Comparison of ENCODE assay signal across 9 mouse cellular contexts in genomic region chr9:50443708-50444463, GRCm38 (mm10). TPM values are rescaled to one million over a fixed set of nuclear protein-coding genes. Genes with fewer than 3 reads are reported as not detected.
A peak's percentile ranks its signal among the peaks of the same experiment; 100 is the strongest.
DNase-seq lines count a peak whose midpoint lies in the region; ATAC-seq and TF ChIP-seq lines count a peak whose summit lies in the region.
"Had no signal": no experiment of that assay in that cellular context is flagged by ENCODE, and none has a peak within 500 bp of the region (broad histone marks: within the 10 kb centered on the region; RNA-seq: fewer than 3 reads in every experiment).

No protein-coding gene starts in this region.

- no peaks in the 10 kb centered on the region for H3K4me1 ChIP-seq in kidney, embryonic 16.5 days (ENCODE audit: insufficient read depth, low read length)
- H3K4me1 ChIP-seq in embryonic facial prominence, embryonic 14.5 days (ENCODE audit: control insufficient read depth, insufficient read depth, low read length) = no peaks in the 10 kb centered on the region
- no peaks in the 10 kb centered on the region for H3K4me1 ChIP-seq in intestine, embryonic 15.5 days (replicated peaks)
- 0 out of 2 replicates have a peak, but pooled peaks cover 4% of the 10 kb centered on the region for H3K4me1 ChIP-seq in midbrain, embryonic 13.5 days (replicated peaks)
- no peaks in the 10 kb centered on the region; the same call in 1 of the 2 replicates for H3K4me1 ChIP-seq in testis, adult 2 months (ENCODE audit: control insufficient read depth, insufficient read depth, low read length)
- H3K4me1 ChIP-seq: embryonic facial prominence, embryonic 12.5 days had no signal

- no peak overlapping the region for H3K4me2 ChIP-seq in kidney, embryonic 16.5 days (replicated peaks; ENCODE audit: low read depth, low read length)
- H3K4me2 ChIP-seq in embryonic facial prominence, embryonic 14.5 days (ENCODE audit: low read depth, low read length) = no peak overlapping the region
- 0 out of 2 replicates have a peak overlapping the region, but pooled peaks have one; percentile 15 for H3K4me2 ChIP-seq in intestine, embryonic 15.5 days (replicated peaks)
- no peak overlapping the region for H3K4me2 ChIP-seq in midbrain, embryonic 13.5 days (replicated peaks)
- H3K4me2 ChIP-seq: embryonic facial prominence, embryonic 12.5 days had no signal

- 54% methylated on average over 23 of the region's 23 CpGs for WGBS in kidney, embryonic 16.5 days
- WGBS in embryonic facial prominence, embryonic 14.5 days = 48% methylated on average over 19 of the region's 23 CpGs
- WGBS in intestine, embryonic 15.5 days = 48% methylated on average over 23 of the region's 23 CpGs
- WGBS in midbrain, embryonic 13.5 days = 64% methylated on average over 23 of the region's 23 CpGs

- no peak overlapping the region; the same call in 1 of the 2 replicates for H3K27ac ChIP-seq in kidney, embryonic 16.5 days (ENCODE audit: low read length)
- H3K27ac ChIP-seq in embryonic facial prominence, embryonic 14.5 days (replicated peaks; ENCODE audit: low read depth, low read length) = 0 out of 2 replicates have a peak overlapping the region, but pooled peaks have one; percentile 21
- no peak overlapping the region for H3K27ac ChIP-seq in intestine, embryonic 15.5 days
- H3K27ac ChIP-seq in midbrain, embryonic 13.5 days = no peak overlapping the region
- no peak overlapping the region for H3K27ac ChIP-seq in testis, adult 2 months (ENCODE audit: control insufficient read depth, insufficient read depth, low read depth, low read length)
- H3K27ac ChIP-seq: embryonic facial prominence, embryonic 12.5 days had no signal

- ATAC-seq in kidney, embryonic 16.5 days (ENCODE audit: low FRiP score, low TSS enrichment) = no peak
- ATAC-seq in embryonic facial prominence, embryonic 14.5 days (ENCODE audit: low read depth) = no peak; the same call in 1 of the 2 replicates
- ATAC-seq in intestine, embryonic 15.5 days = peak; percentile 71
- ATAC-seq in midbrain, embryonic 13.5 days = 0 out of 2 replicates have a peak, but pooled peaks have one; percentile 41

- peak; percentile 43 for DNase-seq in kidney, adult 11 months
- DNase-seq in adrenal gland, postnatal 36 days = peak; percentile 57 to 70
- peak; percentile 83 for DNase-seq in embryonic facial prominence, embryonic 14.5 days (ENCODE audit: low spot score)
- DNase-seq in left cerebral cortex, postnatal 25 days (ENCODE audit: low spot score in 2 of 2) = peak; percentile 72 to 81

- TF ChIP-seq CTCF in testis, adult 2 months (IDR thresholded peaks at IDR 0.05; ENCODE audit: control insufficient read depth, insufficient read depth, insufficient replicate concordance, low read depth, low read length) = peak; percentile 32; the same call in 1 of the 2 replicates

- intact Hi-C loops in left cerebral cortex, postnatal 25 days (cut with DNase I) = loop anchor here (1.0 to 5.0 kb wide), 2 partner anchors 84 to 148 kb away; partner anchors contain the start of gene Pts

- H3K9me3 ChIP-seq in kidney, embryonic 16.5 days (ENCODE audit: low read length) = no peaks in the 10 kb centered on the region; the same call in 1 of the 2 replicates
- H3K9me3 ChIP-seq in embryonic facial prominence, embryonic 14.5 days (ENCODE audit: control insufficient read depth, low read length) = no peaks in the 10 kb centered on the region
- H3K9me3 ChIP-seq in intestine, embryonic 15.5 days = no peaks in the 10 kb centered on the region
- no peaks in the 10 kb centered on the region for H3K9me3 ChIP-seq in midbrain, embryonic 13.5 days
- H3K9me3 ChIP-seq: embryonic facial prominence, embryonic 12.5 days had no signal

- H3K36me3 ChIP-seq in kidney, embryonic 16.5 days (ENCODE audit: insufficient read depth, low read length) = no peaks in the 10 kb centered on the region
- H3K36me3 ChIP-seq in embryonic facial prominence, embryonic 14.5 days (ENCODE audit: control insufficient read depth, insufficient read depth, low read length) = no peaks in the 10 kb centered on the region
- no peaks in the 10 kb centered on the region for H3K36me3 ChIP-seq in intestine, embryonic 15.5 days
- no peaks in the 10 kb centered on the region for H3K36me3 ChIP-seq in midbrain, embryonic 13.5 days
- no peaks in the 10 kb centered on the region for H3K36me3 ChIP-seq in testis, adult 2 months (ENCODE audit: control insufficient read depth, insufficient read depth, low read length)
- H3K36me3 ChIP-seq: embryonic facial prominence, embryonic 12.5 days had no signal

- H3K4me3 ChIP-seq in kidney, embryonic 16.5 days (ENCODE audit: low read length) = no peak overlapping the region
- H3K4me3 ChIP-seq in embryonic facial prominence, embryonic 14.5 days (ENCODE audit: low read depth, low read length) = no peak overlapping the region
- no peak overlapping the region for H3K4me3 ChIP-seq in intestine, embryonic 15.5 days (replicated peaks)
- no peak overlapping the region for H3K4me3 ChIP-seq in midbrain, embryonic 13.5 days (replicated peaks)
- peak overlapping the region; percentile 37 for H3K4me3 ChIP-seq in testis, adult 2 months (ENCODE audit: control insufficient read depth, low read depth, low read length)
- H3K4me3 ChIP-seq: embryonic facial prominence, embryonic 12.5 days had no signal

- no peak overlapping the region for H3K9ac ChIP-seq in kidney, embryonic 16.5 days (replicated peaks; ENCODE audit: low read length)
- no peak overlapping the region for H3K9ac ChIP-seq in embryonic facial prominence, embryonic 14.5 days (ENCODE audit: low read depth, low read length)
- H3K9ac ChIP-seq in intestine, embryonic 15.5 days = no peak overlapping the region
- H3K9ac ChIP-seq in midbrain, embryonic 13.5 days (replicated peaks) = no peak overlapping the region
- H3K9ac ChIP-seq: embryonic facial prominence, embryonic 12.5 days had no signal

- no peak for TF ChIP-seq POLR2A in testis, adult 2 months (IDR thresholded peaks at IDR 0.05; ENCODE audit: control insufficient read depth, low read depth, low read length)

- no peaks in the 10 kb centered on the region for H3K27me3 ChIP-seq in kidney, embryonic 16.5 days (ENCODE audit: insufficient read depth, low read length)
- no peaks in the 10 kb centered on the region for H3K27me3 ChIP-seq in embryonic facial prominence, embryonic 14.5 days (replicated peaks; ENCODE audit: control insufficient read depth, insufficient read depth, low read length)
- H3K27me3 ChIP-seq in intestine, embryonic 15.5 days (replicated peaks) = no peaks in the 10 kb centered on the region
- no peaks in the 10 kb centered on the region for H3K27me3 ChIP-seq in midbrain, embryonic 13.5 days
- no peaks in the 10 kb centered on the region for H3K27me3 ChIP-seq in testis, adult 2 months (ENCODE audit: control insufficient read depth, insufficient read depth, low read length)
- H3K27me3 ChIP-seq: embryonic facial prominence, embryonic 12.5 days had no signal

RNA-seq across cellular contexts. Expression of gene Plet1, which starts 50.4 kb away (rescaled TPM):
- polyA plus RNA-seq in kidney, embryonic 16.5 days (2015; fragmentation: Nextera tagmentation; extraction: Ambion mirVana) = 36.9 and 37.1 TPM in 2 replicates
- total RNA-seq in adrenal gland, postnatal 36 days (2021) = not detected
- 2.7 and 7.1 TPM in 2 replicates for polyA plus RNA-seq in embryonic facial prominence, embryonic 14.5 days (2014; fragmentation: Nextera tagmentation; extraction: Ambion mirVana)
- polyA plus RNA-seq in intestine, embryonic 15.5 days (2015; fragmentation: Nextera tagmentation; extraction: Ambion mirVana) = 1.7 and 2.0 TPM in 2 replicates
- total RNA-seq in left cerebral cortex, postnatal 25 days (2021) = under 1 TPM in 1 of 2 experiments, not detected in 1; 0.21 TPM
- polyA plus RNA-seq in midbrain, embryonic 13.5 days (2015; fragmentation: Nextera tagmentation; extraction: Ambion mirVana) = 0.43 and 0.58 TPM in 2 replicates
- 0.16 and 0.87 TPM in 2 replicates for polyA plus RNA-seq in testis, adult 2 months (2012; rRNA removed)

Comparison
In these comparisons a context has a peak if more than half of its experiments do, and no peak if none do; other contexts are left out.
1. ATAC-seq: peak in intestine, embryonic 15.5 days (single experiment) and midbrain, embryonic 13.5 days (single experiment); none in kidney, embryonic 16.5 days (single experiment) and embryonic facial prominence, embryonic 14.5 days (single experiment).
2. Peak in every context shown above with its lines, with median percentiles within 50 percentile points of each other: DNase-seq.